Mouse (Mus musculus) heart, postnatal 10 days (tissue): ENCODE data around the gene Ccdc153. TPM values are rescaled to one million over a fixed set of nuclear protein-coding genes. Genes with fewer than 3 reads are reported as not detected.

Experiments
- DNase-seq, 2 experiments: peaks; one replicate each; pipeline ENCODE4 v3.0.0; 2021
- intact Hi-C: fragments of 180-260 bp; cut with DNase I; formaldehyde crosslinking; loops from one replicate; pipeline ENCODE4 v1.15.1; 2025
- total RNA-seq, 2 experiments: library from RNA; stranded (reverse); gene quantifications; 2 replicates each; pipeline ENCODE4 v1.2.3; 2021

The Ccdc153 gene
- total RNA-seq, 2 experiments from 2014 or later, result not detected

GRCm38 (mm10) chr9:44238501-44239190 is 1.8 kb upstream of the Ccdc153 start:
- intact Hi-C loops, result loop anchor here (1.0 to 10.0 kb wide), 2 partner anchors 119 to 254 kb away; no protein-coding TSS in a partner anchor
- no peak for DNase-seq

DNA sequence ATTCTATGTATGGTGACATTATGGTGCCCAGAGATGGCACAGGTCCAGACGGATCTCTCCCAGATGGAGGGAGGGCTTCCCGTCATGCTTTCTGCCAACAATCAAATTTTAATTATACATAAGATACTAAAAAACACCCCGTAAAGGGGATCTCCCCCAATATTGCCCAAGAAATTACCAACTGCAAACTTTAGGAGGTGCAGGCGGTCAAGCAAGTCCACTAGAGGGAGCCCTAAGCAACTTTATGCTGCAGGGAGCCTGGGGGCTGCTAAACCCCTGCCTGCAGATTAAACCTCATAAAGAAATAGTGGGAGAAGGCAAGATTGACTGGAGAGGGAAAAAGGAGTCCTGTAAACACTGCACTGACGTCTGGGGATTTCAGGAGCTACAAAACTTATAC is 1.0 kb upstream of the Ccdc153 start:
- DNase-seq, result peak; percentile 62 to 79
- intact Hi-C loops, result loop anchor here (1.0 to 10.0 kb wide), 2 partner anchors 118 to 255 kb away; no protein-coding TSS in a partner anchor

GRCm38 (mm10) chr9:44240911-44241310 is 435 bp downstream of the Ccdc153 start:
- no peak for DNase-seq
- intact Hi-C loops, result no loop called here

DNA sequence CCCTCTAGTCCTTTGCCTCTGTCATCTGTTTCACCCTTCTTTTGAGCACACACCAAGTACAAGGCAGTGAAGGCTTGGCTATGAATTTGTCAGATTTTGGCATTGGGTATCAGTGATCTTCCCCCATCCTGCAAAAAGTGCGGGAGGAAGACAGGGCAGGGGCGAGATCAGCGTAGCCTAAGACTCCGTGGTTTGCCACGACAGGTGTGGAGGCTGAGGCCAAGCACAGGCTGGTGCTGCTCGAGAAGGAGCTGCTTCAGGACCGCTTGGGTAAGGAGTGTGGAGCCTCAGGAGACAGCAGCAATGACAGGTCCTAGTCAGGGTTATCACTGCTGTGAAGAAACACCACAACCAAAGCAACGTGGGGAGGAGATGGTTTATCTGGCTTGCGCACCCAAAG is 942 bp downstream of the Ccdc153 start:
- intact Hi-C loops, result no loop called here
- DNase-seq, result no peak

DNA sequence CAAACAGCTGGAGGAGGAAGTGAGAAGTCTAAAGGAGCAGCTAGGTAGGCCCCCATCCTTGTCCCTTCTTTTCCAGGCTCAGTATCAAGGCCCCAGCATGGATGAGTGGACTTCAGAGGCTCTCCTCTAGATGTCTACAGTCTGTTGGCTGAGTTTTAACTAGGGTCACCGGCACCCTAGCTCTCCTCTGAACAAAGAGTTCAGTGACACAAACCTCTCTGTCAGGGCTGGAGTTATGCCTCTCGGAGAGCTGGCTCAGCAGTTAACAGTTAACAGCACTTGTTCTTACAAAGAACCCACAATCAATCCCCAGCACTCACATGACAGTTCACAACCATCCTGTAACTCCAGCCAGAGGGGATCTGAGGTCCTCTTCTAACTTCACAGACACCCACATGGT is 3.1 kb downstream of the Ccdc153 start:
- intact Hi-C loops, result no loop called here
- DNase-seq, result no peak

DNA sequence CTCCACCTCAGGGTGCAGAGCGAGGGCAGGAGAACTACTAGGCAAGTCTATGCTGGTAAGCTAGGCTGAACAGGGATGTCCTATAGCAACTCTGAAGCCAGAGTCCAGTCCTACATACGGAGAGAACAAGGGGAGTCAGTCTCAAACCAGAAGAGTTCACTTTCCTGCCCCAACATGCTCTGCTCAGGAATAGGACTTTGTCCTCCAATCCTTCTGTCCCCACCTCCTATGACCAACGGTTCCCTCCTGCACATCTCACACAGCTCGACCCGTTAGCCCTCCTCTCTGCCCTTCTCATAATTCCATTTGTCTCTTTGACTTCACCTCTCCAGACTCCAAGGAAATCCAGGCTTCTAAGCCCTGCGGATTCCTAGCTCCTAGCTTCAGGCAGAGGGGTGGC is 7.4 kb downstream of the Ccdc153 start:
- intact Hi-C loops, result loop anchor here (5.0 kb wide), 1 partner anchor 144 kb away; no protein-coding TSS in a partner anchor
- no peak for DNase-seq

DNA sequence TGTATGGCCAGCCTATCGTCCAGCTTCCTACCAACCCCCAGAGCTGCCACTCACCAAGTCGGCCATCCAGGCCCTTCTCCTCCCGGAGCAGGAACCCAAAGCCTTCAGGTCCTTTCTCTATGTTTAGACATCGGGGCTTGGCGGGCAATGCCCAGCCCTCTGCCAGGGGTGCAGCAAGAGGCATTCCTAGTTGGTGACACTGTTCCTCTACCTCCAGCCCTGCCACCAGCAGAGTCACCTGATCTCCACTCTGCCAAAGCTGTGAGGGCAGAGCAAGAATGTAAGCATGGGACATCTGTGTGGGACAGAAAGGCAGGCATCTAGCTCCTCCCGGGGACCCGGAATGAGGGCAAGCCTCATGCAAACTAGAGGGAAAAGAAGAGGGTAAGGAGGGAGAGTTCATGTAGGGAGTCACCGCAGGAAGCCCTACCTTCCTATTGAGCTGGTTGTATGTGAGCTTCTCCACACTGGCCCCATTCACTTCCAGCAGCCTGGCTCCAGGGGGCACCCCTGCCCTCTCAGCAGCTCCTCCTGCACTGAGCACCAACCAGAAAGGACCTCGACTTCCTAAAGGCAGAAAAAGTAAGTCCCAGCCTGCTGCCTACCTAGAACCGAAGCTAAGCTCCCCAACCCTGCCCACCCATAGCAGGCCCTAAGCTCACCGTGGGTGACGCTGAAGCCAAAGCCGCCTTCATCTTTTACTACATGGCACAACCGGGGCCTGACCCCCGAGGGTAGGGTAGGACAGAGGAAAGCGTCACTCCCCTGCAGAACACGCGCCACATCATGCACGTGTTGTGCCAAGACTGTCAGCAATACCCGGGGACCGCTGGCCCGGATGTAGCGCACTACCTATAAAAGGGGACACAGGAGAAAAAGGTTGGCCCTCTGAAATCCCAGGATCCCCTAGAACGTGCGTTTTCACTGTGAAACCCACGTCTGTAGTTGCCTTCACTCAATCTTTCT is 9.0 kb downstream of the Ccdc153 start:
- intact Hi-C loops, result loop anchor here (2.0 to 5.0 kb wide), 2 partner anchors 19 to 143 kb away; partner anchors contain the start of gene Nlrx1
- DNase-seq, result peak; percentile 79 to 83

GRCm38 (mm10) chr9:44250445-44250844 is 10.0 kb downstream of the Ccdc153 start:
- intact Hi-C loops, result loop anchor here (2.0 kb wide), 1 partner anchor 18 kb away; the partner anchor contains the start of gene Nlrx1

DNA sequence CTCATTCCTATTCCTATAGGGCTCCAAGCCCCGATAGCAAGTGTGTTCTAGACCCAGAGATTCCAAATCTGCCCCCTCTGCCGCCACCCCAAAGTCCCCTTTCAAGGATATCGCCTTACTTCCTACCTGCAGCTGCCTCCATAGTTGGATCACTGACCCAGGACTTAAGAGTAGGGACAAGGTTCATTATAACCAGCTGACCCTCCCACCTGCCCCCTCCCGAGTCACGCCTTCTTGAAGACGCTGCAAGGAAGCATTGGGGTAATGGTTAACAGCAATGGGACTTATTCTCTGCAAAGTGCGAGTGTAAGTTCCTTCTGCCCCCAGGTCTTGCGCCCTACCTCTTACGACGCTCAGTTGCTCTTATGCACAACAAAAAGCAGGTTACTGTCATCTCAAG is 10.8 kb downstream of the Ccdc153 start, which contains the start of gene Pdzd3:
Gene Pdzd3 (minus strand): TSS at position 158 of the 400 bp plus-strand sequence.
- intact Hi-C loops, result loop anchor here (2.0 kb wide), 1 partner anchor 17 kb away; the partner anchor contains the start of gene Nlrx1
- no peak for DNase-seq

More at GRCm38 (mm10) chr9:44250445-44250844, 10.0 kb downstream of the Ccdc153 start:
- no peak for DNase-seq

DNA sequence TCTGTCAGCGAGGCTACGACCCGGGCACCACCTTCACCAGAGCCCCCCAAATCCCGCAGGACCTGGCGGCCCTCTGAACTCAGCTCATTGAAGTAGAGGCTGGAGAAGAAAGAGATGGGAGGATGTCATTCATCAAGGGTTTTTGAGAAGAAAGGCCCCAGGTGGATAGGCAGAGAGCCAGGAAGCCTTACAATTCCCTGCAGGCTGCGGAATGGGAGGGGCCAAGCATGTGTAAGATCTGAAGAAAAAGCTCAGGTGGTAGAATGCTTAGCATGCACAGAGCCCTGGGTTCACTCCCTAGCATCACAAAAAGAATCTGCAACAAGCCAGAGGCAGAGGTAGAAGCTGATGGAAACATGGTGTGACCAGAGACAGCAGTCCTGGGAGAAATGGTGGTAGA is 13.0 kb downstream of the Ccdc153 start:
- no peak for DNase-seq
- intact Hi-C loops, result no loop called here

- no peak for DNase-seq
- intact Hi-C loops, result no loop called here
These were observed 14.1 kb downstream of the Ccdc153 start for GRCm38 (mm10) chr9:44254508-44255135.

- intact Hi-C loops, result no loop called here
- no peak for DNase-seq
These were observed 14.7 kb downstream of the Ccdc153 start for GRCm38 (mm10) chr9:44255136-44255521.

- DNase-seq, result no peak
- intact Hi-C loops, result no loop called here
These were observed 15.7 kb downstream of the Ccdc153 start for GRCm38 (mm10) chr9:44256213-44256612.

- no peak for DNase-seq
- intact Hi-C loops, result no loop called here
These were observed 18.5 kb downstream of the Ccdc153 start for GRCm38 (mm10) chr9:44259014-44259413.

DNA sequence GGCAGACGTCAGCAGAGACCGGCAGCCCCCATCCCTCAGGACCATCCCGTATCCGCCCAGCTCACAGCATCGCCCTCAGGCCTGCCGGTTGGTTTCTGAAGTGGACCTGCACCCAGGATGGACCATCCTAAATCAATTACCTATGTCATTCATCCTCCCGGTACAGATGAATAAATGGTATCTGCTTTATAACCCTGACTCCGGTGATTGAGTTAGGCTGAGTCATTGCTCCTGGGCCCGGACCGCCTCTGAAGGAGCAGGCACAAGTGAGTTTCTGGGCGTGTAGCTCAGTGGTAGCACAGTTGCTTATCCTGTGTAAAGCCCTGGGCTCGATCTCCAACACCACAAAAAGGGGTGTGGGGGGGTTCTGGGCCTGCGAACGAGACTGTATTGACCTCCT is 20.9 kb downstream of the Ccdc153 start:
- no peak for DNase-seq
- intact Hi-C loops, result no loop called here

GRCm38 (mm10) chr9:44266478-44267226 is 26.2 kb downstream of the Ccdc153 start:
- intact Hi-C loops, result no loop called here
- DNase-seq, result no peak

- intact Hi-C loops, result loop anchor here (1.0 to 2.0 kb wide), 2 partner anchors 17 to 37 kb away; partner anchors contain the start of gene Pdzd3
- DNase-seq, result peak; percentile 31 to 60
These were observed 27.0 kb downstream of the Ccdc153 start for GRCm38 (mm10) chr9:44267319-44268026.

DNA sequence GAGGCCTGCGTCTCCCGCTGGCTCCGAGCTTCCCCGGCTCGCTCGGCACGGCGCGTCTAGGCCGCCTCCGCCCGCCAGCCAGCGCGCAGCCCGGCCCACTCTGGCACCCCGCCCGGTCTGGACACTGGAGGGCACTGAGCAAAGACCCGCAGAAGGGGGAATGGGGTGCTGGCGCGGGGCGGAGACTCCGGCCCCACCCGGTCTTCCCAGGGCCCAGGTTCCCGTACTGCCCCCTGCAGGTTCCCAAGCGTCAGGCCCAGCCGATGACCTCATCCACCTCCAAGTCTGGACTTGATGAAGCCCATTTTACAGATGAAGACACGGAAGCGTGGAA is 27.5 kb downstream of the Ccdc153 start:
- DNase-seq, result peak; percentile 91 to 94
- intact Hi-C loops, result loop anchor here (1.0 to 2.0 kb wide), 2 partner anchors 17 to 36 kb away; partner anchors contain the start of gene Pdzd3

GRCm38 (mm10) chr9:44268432-44268831 is 28.0 kb downstream of the Ccdc153 start, which contains the start of gene Nlrx1:
Gene Nlrx1, minus strand, starts transcription at chr9:44268599.
- intact Hi-C loops, result loop anchor here (1.0 to 2.0 kb wide), 2 partner anchors 18 to 36 kb away; partner anchors contain the start of gene Pdzd3
- DNase-seq, result no peak
